Mouse (Mus musculus): ENCODE measurements around the gene Trpt1. TPM values are rescaled to one million over a fixed set of nuclear protein-coding genes. Genes with fewer than 3 reads are reported as not detected.
"Not testable (repeated sequence)": the region's sequence is repeated elsewhere in the genome, so short reads cannot be mapped to it uniquely, and the experiment has no call there.

Trpt1 gene
- polyA plus RNA-seq, 1 experiment from 2014 or later: 12.1 TPM

- no peaks in the 10 kb centered on the region for H3K9me3 ChIP-seq (replicated peaks)
- no peak for ATAC-seq (replicated peaks; ENCODE audit: low FRiP score)
Measured at GRCm38 (mm10) chr19:6987904-6988285, 8.0 kb upstream of the Trpt1 start.

GRCm38 (mm10) chr19:6989251-6989650 lies 6.7 kb upstream of the Trpt1 start:
- no peak overlapping the region for H3K4me2 ChIP-seq
- no peaks in the 10 kb centered on the region for H3K27me3 ChIP-seq
- no peak overlapping the region for H3K27ac ChIP-seq
- no peak for ATAC-seq (replicated peaks; ENCODE audit: low FRiP score)
- H3K4me1 ChIP-seq: peaks cover 46% of the 10 kb centered on the region
- 92% methylated on average over 8 of the region's 8 CpGs for WGBS
- no peaks in the 10 kb centered on the region for H3K9me3 ChIP-seq (replicated peaks)
- H3K4me3 ChIP-seq (replicated peaks): no peak overlapping the region
- H3K36me3 ChIP-seq: peaks cover 14% of the 10 kb centered on the region
- H3K9ac ChIP-seq: no peak overlapping the region

More at GRCm38 (mm10) chr19:6987904-6988285, 8.0 kb upstream of the Trpt1 start:
- Histone ChIP-seq H3K9ac (peak overlapping the region; percentile 91), H3K4me2 (peak overlapping the region; percentile 92), H3K4me1 (peaks cover 35% of the 10 kb centered on the region), H3K27me3 (no peaks in the 10 kb centered on the region), H3K36me3 (peaks cover 25% of the 10 kb centered on the region), H3K27ac (peak overlapping the region; percentile 90), H3K4me3 (replicated peaks) (peak overlapping the region; percentile 82)
- WGBS: 2% methylated on average over 8 of the region's 8 CpGs

- no peak for ATAC-seq (replicated peaks; ENCODE audit: low FRiP score)
Measured at GRCm38 (mm10) chr19:6990712-6991111, 5.2 kb upstream of the Trpt1 start.

GRCm38 (mm10) chr19:6991166-6991565 lies 4.8 kb upstream of the Trpt1 start:
- H3K27me3 ChIP-seq; H3K27ac ChIP-seq; H3K4me3 ChIP-seq (replicated peaks); H3K9ac ChIP-seq; H3K36me3 ChIP-seq; H3K9me3 ChIP-seq (replicated peaks); ATAC-seq (replicated peaks; ENCODE audit: low FRiP score); H3K4me2 ChIP-seq: not testable (repeated sequence)
- WGBS: 90% methylated on average over 6 of the region's 6 CpGs
- peaks cover 56% of the 10 kb centered on the region for H3K4me1 ChIP-seq

More at GRCm38 (mm10) chr19:6990712-6991111, 5.2 kb upstream of the Trpt1 start:
- Histone ChIP-seq H3K9ac (no peak overlapping the region), H3K27ac (no peak overlapping the region), H3K4me1 (peaks cover 58% of the 10 kb centered on the region), H3K9me3 (replicated peaks) (no peaks in the 10 kb centered on the region), H3K36me3 (peaks cover 3% of the 10 kb centered on the region; the same call in 1 of the 2 replicates), H3K27me3 (no peaks in the 10 kb centered on the region), H3K4me2 (no peak overlapping the region), H3K4me3 (replicated peaks) (no peak overlapping the region)
- 84% methylated on average over 6 of the region's 6 CpGs for WGBS

GRCm38 (mm10) chr19:6992011-6992858 lies 3.7 kb upstream of the Trpt1 start, which contains the start of gene Dnajc4:
TSS of gene Dnajc4 (minus strand) at chr19:6992572.
- Histone ChIP-seq H3K4me2 (peak within 1 kb of the TSS; percentile 81), H3K27ac (peak within 1 kb of the TSS; percentile 74), H3K4me1 (peaks cover 59% of the 10 kb centered on the region), H3K9me3 (replicated peaks) (no peaks in the 10 kb centered on the region), H3K4me3 (replicated peaks) (peak within 1 kb of the TSS; percentile 62), H3K36me3 (peaks cover 3% of the 10 kb centered on the region; the same call in 1 of the 2 replicates), H3K27me3 (no peaks in the 10 kb centered on the region), H3K9ac (peak within 1 kb of the TSS; percentile 59)
- 2% methylated on average over 37 of the region's 37 CpGs for WGBS
- peak; percentile 93 for ATAC-seq (replicated peaks; ENCODE audit: low FRiP score)

GRCm38 (mm10) chr19:6993011-6993770 lies 2.7 kb upstream of the Trpt1 start:
- WGBS: 60% methylated on average over 14 of the region's 14 CpGs
- Histone ChIP-seq H3K27ac (peak overlapping the region; percentile 74), H3K4me1 (peaks cover 59% of the 10 kb centered on the region), H3K4me2 (peak overlapping the region; percentile 81), H3K27me3 (no peaks in the 10 kb centered on the region), H3K9me3 (replicated peaks) (no peaks in the 10 kb centered on the region), H3K4me3 (replicated peaks) (peak overlapping the region; percentile 62), H3K9ac (peak overlapping the region; percentile 56), H3K36me3 (peaks cover 4% of the 10 kb centered on the region)
- ATAC-seq (replicated peaks; ENCODE audit: low FRiP score): no peak

GRCm38 (mm10) chr19:6994002-6994401 lies 1.9 kb upstream of the Trpt1 start:
- peaks cover 56% of the 10 kb centered on the region for H3K4me1 ChIP-seq
- H3K4me3 ChIP-seq (replicated peaks): no peak overlapping the region; the same call in 1 of the 2 replicates
- no peaks in the 10 kb centered on the region for H3K27me3 ChIP-seq
- H3K27ac ChIP-seq: no peak overlapping the region
- ATAC-seq (replicated peaks; ENCODE audit: low FRiP score): no peak
- 87% methylated on average over 8 of the region's 8 CpGs for WGBS
- no peaks in the 10 kb centered on the region for H3K9me3 ChIP-seq (replicated peaks)
- peak overlapping the region; percentile 82; the same call in 1 of the 2 replicates for H3K4me2 ChIP-seq
- peaks cover 12% of the 10 kb centered on the region for H3K36me3 ChIP-seq
- H3K9ac ChIP-seq: no peak overlapping the region

- Histone ChIP-seq H3K36me3 (peaks cover 14% of the 10 kb centered on the region), H3K9ac (0 out of 2 replicates have a peak overlapping the region, but pooled peaks have one; percentile 72), H3K27ac (peak overlapping the region; percentile 39; the same call in 1 of the 2 replicates), H3K27me3 (no peaks in the 10 kb centered on the region), H3K4me1 (peaks cover 56% of the 10 kb centered on the region), H3K9me3 (replicated peaks) (no peaks in the 10 kb centered on the region), H3K4me2 (peak overlapping the region; percentile 82), H3K4me3 (replicated peaks) (peak overlapping the region; percentile 58)
- ATAC-seq (replicated peaks; ENCODE audit: low FRiP score): no peak
- 71% methylated on average over 8 of the region's 8 CpGs for WGBS
Measured at GRCm38 (mm10) chr19:6994489-6994888, 1.4 kb upstream of the Trpt1 start.

GRCm38 (mm10) chr19:6995255-6995991 lies 508 bp upstream of the Trpt1 start:
- peaks cover 23% of the 10 kb centered on the region for H3K36me3 ChIP-seq
- no peaks in the 10 kb centered on the region for H3K27me3 ChIP-seq
- peak overlapping the region; percentile 68 for H3K27ac ChIP-seq
- peak overlapping the region; percentile 58 for H3K4me3 ChIP-seq (replicated peaks)
- H3K4me2 ChIP-seq: peak overlapping the region; percentile 82
- 42% methylated on average over 21 of the region's 21 CpGs for WGBS
- H3K4me1 ChIP-seq: peaks cover 54% of the 10 kb centered on the region
- ATAC-seq (replicated peaks; ENCODE audit: low FRiP score): no peak
- peak overlapping the region; percentile 72 for H3K9ac ChIP-seq
- no peaks in the 10 kb centered on the region for H3K9me3 ChIP-seq (replicated peaks)

- Histone ChIP-seq H3K36me3 (peaks cover 24% of the 10 kb centered on the region), H3K9me3 (replicated peaks) (no peaks in the 10 kb centered on the region), H3K4me2 (no peak overlapping the region), H3K4me3 (replicated peaks) (no peak overlapping the region), H3K9ac (no peak overlapping the region), H3K27ac (no peak overlapping the region), H3K4me1 (peaks cover 44% of the 10 kb centered on the region), H3K27me3 (no peaks in the 10 kb centered on the region)
- no peak for ATAC-seq (replicated peaks; ENCODE audit: low FRiP score)
- 89% methylated on average over 9 of the region's 9 CpGs for WGBS
Measured at GRCm38 (mm10) chr19:6997721-6998290, 1.9 kb downstream of the Trpt1 start.

GRCm38 (mm10) chr19:6999360-7000063 lies 3.6 kb downstream of the Trpt1 start:
- Histone ChIP-seq H3K4me2 (no peak overlapping the region), H3K9ac (no peak overlapping the region), H3K4me1 (peaks cover 30% of the 10 kb centered on the region), H3K4me3 (replicated peaks) (no peak overlapping the region), H3K27ac (no peak overlapping the region), H3K36me3 (peaks cover 24% of the 10 kb centered on the region), H3K27me3 (no peaks in the 10 kb centered on the region), H3K9me3 (replicated peaks) (no peaks in the 10 kb centered on the region)
- no peak for ATAC-seq (replicated peaks; ENCODE audit: low FRiP score)
- 95% methylated on average over 19 of the region's 19 CpGs for WGBS
